Mouse (Mus musculus) kidney, embryonic 14.5 days (tissue): Measurements from ENCODE around the gene Wbp1l. TPM values are rescaled to one million over a fixed set of nuclear protein-coding genes. Genes with fewer than 3 reads are reported as not detected.

Experiments used
- ATAC-seq: fragments of 200-750 bp; cut with Nextera tagmentation; 2 replicates; pipeline ENCODE4 v1.8.0; 2017; ENCODE audit warnings: moderate number of reproducible peaks, mild to moderate bottlenecking, moderate TSS enrichment, moderate library complexity; ENCODE audit not compliant: low FRiP score, low TSS enrichment
- H3K27ac ChIP-seq: fragments of 300-500 bp; sonication (generic); 2 replicates; pipeline ENCODE4 v1.5.1; 2014; ENCODE audit warnings: low read depth, mild to moderate bottlenecking, low read length, moderate library complexity, mixed read lengths
- H3K27me3 ChIP-seq: fragments of 300-500 bp; sonication (generic); 2 replicates; pipeline ENCODE4 v1.6.1; 2014; ENCODE audit warnings: mild to moderate bottlenecking, low read length; ENCODE audit not compliant: control insufficient read depth, insufficient read depth
- H3K36me3 ChIP-seq: fragments of 300-500 bp; sonication (generic); 2 replicates; pipeline ENCODE4 v1.6.1; 2014; ENCODE audit warnings: low read length, mixed read lengths; ENCODE audit not compliant: control insufficient read depth, insufficient read depth
- H3K4me1 ChIP-seq: fragments of 300-500 bp; sonication (generic); 2 replicates; pipeline ENCODE4 v1.6.1; 2014; ENCODE audit warnings: low read length, mixed read lengths; ENCODE audit not compliant: control insufficient read depth, insufficient read depth
- H3K4me2 ChIP-seq: fragments of 300-500 bp; sonication (generic); replicated peaks from 2 replicates; pipeline ENCODE4 v1.6.1; 2014; ENCODE audit warnings: low read depth, mild to moderate bottlenecking, low read length
- H3K4me3 ChIP-seq: fragments of 300-500 bp; sonication (generic); 2 replicates; pipeline ENCODE4 v1.5.1; 2014; ENCODE audit warnings: mild to moderate bottlenecking, low read length
- H3K9ac ChIP-seq: fragments of 300-500 bp; sonication (generic); 2 replicates; pipeline ENCODE4 v1.6.1; 2014; ENCODE audit warnings: low read depth, mild to moderate bottlenecking, low read length, moderate library complexity
- H3K9me3 ChIP-seq: fragments of 300-500 bp; sonication (generic); 2 replicates; pipeline ENCODE4 v1.6.1; 2016; ENCODE audit warnings: low read length; ENCODE audit not compliant: control insufficient read depth
- WGBS: fragments of 180-500 bp; shearing (Covaris S2); extraction: QIAGEN DNeasy Blood & Tissue Kit; methylation state at CpG from one replicate; pipeline ENCODE4 v1.1.7; 2014; 5-methylcytosine and 5-hydroxymethylcytosine counted together
- polyA plus RNA-seq: library from polyadenylated mRNA; unstranded; fragments of >200 nt; fragmentation: Nextera tagmentation; extraction: Ambion mirVana; gene quantifications from 2 replicates; pipeline ENCODE4 v1.2.1, GENCODE M21; 2014

The Wbp1l gene
- polyA plus RNA-seq, 1 experiment from 2014 or later: 46.1 TPM

GRCm38 (mm10) chr19:46621236-46622183, 22.6 kb downstream of the Wbp1l start:
- Histone ChIP-seq H3K4me3 (no peak overlapping the region), H3K36me3 (peaks cover 3% of the 10 kb centered on the region; the same call in 1 of the 2 replicates), H3K27ac (0 out of 2 replicates have a peak overlapping the region, but pooled peaks have one; percentile 2), H3K4me1 (peaks cover 65% of the 10 kb centered on the region), H3K9me3 (no peaks in the 10 kb centered on the region), H3K9ac (no peak overlapping the region), H3K27me3 (no peaks in the 10 kb centered on the region), H3K4me2 (no peak overlapping the region; the same call in 1 of the 2 replicates)
- ATAC-seq: no peak
- 64% methylated on average over 19 of the region's 19 CpGs for WGBS

- no peak for ATAC-seq
These were observed 23.8 kb downstream of the Wbp1l start for GRCm38 (mm10) chr19:46622659-46623193.

DNA sequence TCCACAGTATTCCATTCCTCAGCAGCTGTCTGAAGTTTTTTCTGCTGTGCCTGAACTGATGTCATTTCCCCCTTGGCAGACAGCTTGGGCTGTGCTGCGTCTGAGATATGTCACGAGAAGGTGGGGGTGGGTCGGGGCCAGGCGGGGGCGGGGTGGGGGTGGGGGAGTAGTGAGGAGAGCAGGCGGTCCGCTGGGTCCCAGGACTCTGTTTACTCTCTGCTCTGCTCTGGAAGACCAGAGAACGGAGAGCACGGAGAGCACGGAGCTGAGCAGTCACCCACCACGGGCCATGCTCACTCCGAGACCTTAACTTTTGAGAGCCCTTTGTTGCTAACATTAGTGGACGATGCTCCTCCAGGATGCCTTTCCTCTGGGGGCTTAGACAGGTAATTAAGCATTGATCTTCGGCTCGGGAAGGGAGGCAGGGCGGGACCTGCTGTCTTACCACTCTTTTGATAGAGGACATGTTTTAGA, 24.3 kb downstream of the Wbp1l start:
- no peaks in the 10 kb centered on the region for H3K27me3 ChIP-seq
- H3K4me3 ChIP-seq: peak overlapping the region; percentile 29
- peak; percentile 73 for ATAC-seq
- H3K9ac ChIP-seq: peak overlapping the region; percentile 58
- H3K9me3 ChIP-seq: no peaks in the 10 kb centered on the region
- 2% methylated on average over 16 of the region's 16 CpGs for WGBS
- H3K27ac ChIP-seq: peak overlapping the region; percentile 90
- peaks cover 3% of the 10 kb centered on the region; the same call in 1 of the 2 replicates for H3K36me3 ChIP-seq
- peaks cover 64% of the 10 kb centered on the region for H3K4me1 ChIP-seq
- peak overlapping the region; percentile 60 for H3K4me2 ChIP-seq

More at GRCm38 (mm10) chr19:46622659-46623193, 23.8 kb downstream of the Wbp1l start:
- peaks cover 64% of the 10 kb centered on the region for H3K4me1 ChIP-seq
- H3K4me3 ChIP-seq: peak overlapping the region; percentile 29
- H3K36me3 ChIP-seq: peaks cover 3% of the 10 kb centered on the region; the same call in 1 of the 2 replicates
- 18% methylated on average over 12 of the region's 12 CpGs for WGBS
- H3K27me3 ChIP-seq: no peaks in the 10 kb centered on the region
- peak overlapping the region; percentile 58 for H3K9ac ChIP-seq
- H3K27ac ChIP-seq: peak overlapping the region; percentile 90
- no peaks in the 10 kb centered on the region for H3K9me3 ChIP-seq
- H3K4me2 ChIP-seq: peak overlapping the region; percentile 60

DNA sequence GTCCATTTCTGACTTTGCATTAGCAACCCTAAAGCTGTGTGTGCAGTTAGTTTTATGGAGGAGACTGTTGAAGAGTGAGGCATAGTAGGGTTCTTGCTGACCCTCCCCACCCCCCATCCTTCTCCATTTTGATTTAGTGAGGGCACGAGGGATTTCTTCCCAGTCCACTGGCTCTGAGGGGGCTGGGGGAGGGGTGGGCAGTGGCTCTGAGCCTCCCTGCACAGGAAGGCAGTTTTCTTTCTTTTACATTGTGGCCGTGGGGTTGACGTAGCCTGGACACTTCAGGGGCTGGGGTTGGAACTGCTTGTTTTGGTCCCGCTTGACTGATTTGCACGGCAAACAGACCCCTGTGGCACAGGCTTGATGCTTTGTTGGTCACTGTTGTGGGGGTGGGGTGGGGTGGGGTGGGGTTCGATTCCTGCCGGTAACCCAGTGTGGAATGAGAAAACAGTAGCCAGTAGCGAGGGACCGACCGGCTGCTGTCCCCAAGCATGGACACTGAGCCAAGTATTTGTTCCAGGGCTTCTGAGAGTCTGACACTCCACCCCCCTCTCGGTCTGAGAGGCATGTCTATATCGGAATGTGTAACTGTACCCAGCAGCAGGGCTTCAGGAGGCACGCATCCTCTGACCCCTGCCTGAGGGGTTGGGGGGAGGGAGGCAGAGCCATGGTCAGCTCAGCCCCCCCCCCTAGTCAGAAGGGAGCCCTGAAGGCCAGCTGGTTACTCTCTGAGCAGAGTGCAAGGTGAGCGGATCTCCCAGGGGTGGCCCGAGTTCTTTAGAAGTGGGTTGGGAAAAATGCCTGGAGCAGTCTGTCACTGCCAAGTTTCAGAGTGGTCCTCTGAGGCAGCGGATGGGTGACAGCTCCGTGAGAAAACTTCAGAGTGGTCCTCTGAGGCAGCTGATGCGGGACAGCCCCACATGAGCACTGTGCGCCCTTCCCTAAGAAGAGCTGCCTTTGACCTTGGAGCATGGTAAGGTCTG, 25.2 kb downstream of the Wbp1l start:
- Histone ChIP-seq H3K4me1 (peaks cover 63% of the 10 kb centered on the region), H3K4me3 (peak overlapping the region; percentile 29), H3K27ac (peak overlapping the region; percentile 90), H3K36me3 (peaks cover 3% of the 10 kb centered on the region; the same call in 1 of the 2 replicates), H3K9ac (peak overlapping the region; percentile 58), H3K9me3 (no peaks in the 10 kb centered on the region), H3K27me3 (no peaks in the 10 kb centered on the region), H3K4me2 (peak overlapping the region; percentile 60)
- ATAC-seq: peak; percentile 76
- WGBS: 8% methylated on average over 19 of the region's 19 CpGs

DNA sequence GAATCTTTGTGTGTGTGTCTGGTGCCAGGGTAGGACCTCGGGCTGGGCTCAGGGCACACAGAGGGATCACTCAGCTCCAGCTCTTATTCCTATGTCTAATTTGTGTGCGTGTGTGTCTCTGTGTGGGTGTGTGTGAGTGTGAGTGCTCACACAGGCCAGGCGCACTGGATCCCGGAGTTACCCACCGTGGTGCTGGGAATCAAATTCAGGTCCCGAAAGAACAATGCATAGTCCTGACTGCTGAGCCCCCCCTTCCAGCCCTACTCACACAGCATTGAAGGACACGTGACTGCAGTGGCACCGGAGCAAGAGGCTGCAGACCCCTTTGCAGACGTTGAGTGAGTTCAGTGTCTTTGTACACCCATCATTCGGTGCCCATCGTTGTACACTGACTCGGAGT, 26.1 kb downstream of the Wbp1l start:
- H3K9ac ChIP-seq: no peak overlapping the region
- ATAC-seq: no peak
- 92% methylated on average over 12 of the region's 12 CpGs for WGBS
- H3K27ac ChIP-seq: peak overlapping the region; percentile 90; the same call in 1 of the 2 replicates
- peaks cover 3% of the 10 kb centered on the region; the same call in 1 of the 2 replicates for H3K36me3 ChIP-seq
- H3K27me3 ChIP-seq: no peaks in the 10 kb centered on the region
- H3K9me3 ChIP-seq: no peaks in the 10 kb centered on the region
- no peak overlapping the region for H3K4me3 ChIP-seq
- H3K4me1 ChIP-seq: peaks cover 60% of the 10 kb centered on the region
- H3K4me2 ChIP-seq: peak overlapping the region; percentile 60; the same call in 1 of the 2 replicates

GRCm38 (mm10) chr19:46625519-46625918, 26.6 kb downstream of the Wbp1l start:
- H3K4me2 ChIP-seq: no peak overlapping the region
- no peak overlapping the region for H3K4me3 ChIP-seq
- H3K9ac ChIP-seq: no peak overlapping the region
- 40% methylated on average over 10 of the region's 10 CpGs for WGBS
- no peak for ATAC-seq
- H3K36me3 ChIP-seq: peaks cover 3% of the 10 kb centered on the region; the same call in 1 of the 2 replicates
- H3K27ac ChIP-seq: no peak overlapping the region
- no peaks in the 10 kb centered on the region for H3K9me3 ChIP-seq
- peaks cover 55% of the 10 kb centered on the region for H3K4me1 ChIP-seq
- no peaks in the 10 kb centered on the region for H3K27me3 ChIP-seq

- Histone ChIP-seq H3K4me2 (no peak overlapping the region), H3K9ac (no peak overlapping the region), H3K27ac (no peak overlapping the region), H3K36me3 (peaks cover 3% of the 10 kb centered on the region; the same call in 1 of the 2 replicates), H3K27me3 (no peaks in the 10 kb centered on the region), H3K4me3 (no peak overlapping the region), H3K9me3 (no peaks in the 10 kb centered on the region), H3K4me1 (peaks cover 26% of the 10 kb centered on the region)
- no peak for ATAC-seq
- 90% methylated on average over 10 of the region's 10 CpGs for WGBS
These were observed 29.5 kb downstream of the Wbp1l start for GRCm38 (mm10) chr19:46628403-46628802.

- no peaks in the 10 kb centered on the region for H3K27me3 ChIP-seq
- H3K36me3 ChIP-seq: peaks cover 3% of the 10 kb centered on the region; the same call in 1 of the 2 replicates
- H3K27ac ChIP-seq: no peak overlapping the region
- peaks cover 12% of the 10 kb centered on the region for H3K4me1 ChIP-seq
- H3K9me3 ChIP-seq: no peaks in the 10 kb centered on the region
- no peak for ATAC-seq
- H3K4me3 ChIP-seq: no peak overlapping the region
- H3K9ac ChIP-seq: no peak overlapping the region
- WGBS: 83% methylated on average over 9 of the region's 9 CpGs
- H3K4me2 ChIP-seq: no peak overlapping the region
These were observed 30.9 kb downstream of the Wbp1l start for GRCm38 (mm10) chr19:46629807-46630206.
